Mouse (Mus musculus) liver, embryonic 14.5 days (tissue): Measurements from ENCODE around the gene Pnpla8. TPM values are rescaled to one million over a fixed set of nuclear protein-coding genes. Genes with fewer than 3 reads are reported as not detected.
"Not testable (repeated sequence)": the region's sequence is repeated elsewhere in the genome, so short reads cannot be mapped to it uniquely, and the experiment has no call there.

Experiments
- ATAC-seq: fragments of 200-750 bp; cut with Nextera tagmentation; 2 replicates; pipeline ENCODE4 v1.8.0; 2017; ENCODE audit warnings: moderate number of reproducible peaks, mild to moderate bottlenecking, moderate library complexity; ENCODE audit not compliant: insufficient read depth
- DNase-seq, 3 experiments: peaks; one replicate each; pipeline ENCODE4 v3.0.0-alpha.2; 2012 to 2013; ENCODE audit warnings: low read depth in 3 of 3, low spot score in 3 of 3
- H3K27ac ChIP-seq: fragments of 300-500 bp; sonication (generic); 2 replicates; pipeline ENCODE4 v1.5.1; 2014; ENCODE audit warnings: moderate library complexity, mild to moderate bottlenecking, control low read depth, inconsistent platforms
- H3K27me3 ChIP-seq: fragments of 300-500 bp; sonication (generic); 2 replicates; pipeline ENCODE4 v1.6.1; 2014; ENCODE audit warnings: mild to moderate bottlenecking, low read length, moderate library complexity; ENCODE audit not compliant: control insufficient read depth, insufficient read depth
- H3K36me3 ChIP-seq: fragments of 300-500 bp; sonication (generic); replicated peaks from 2 replicates; pipeline ENCODE4 v1.6.1; 2014; ENCODE audit warnings: low read depth; ENCODE audit not compliant: control insufficient read depth, insufficient read depth
- H3K4me1 ChIP-seq, 2 experiments: fragments of 200-500 bp in 1 of 2; fragments of 300-500 bp in 1 of 2; sonication (generic) in 1 of 2; replicated peaks; 2 replicates each; pipeline ENCODE4 v1.6.1; 2012 to 2014; ENCODE audit warnings: antibody characterized with exemption in 1 of 2, inconsistent platforms in 1 of 2, low read length in 1 of 2; ENCODE audit not compliant: control insufficient read depth in 2 of 2, insufficient read depth in 2 of 2
- H3K4me2 ChIP-seq: fragments of 300-500 bp; sonication (generic); 2 replicates; pipeline ENCODE4 v1.6.1; 2014; ENCODE audit warnings: low read depth, mild to moderate bottlenecking, control low read depth, moderate library complexity
- H3K4me3 ChIP-seq, 2 experiments: fragments of 200-500 bp in 1 of 2; fragments of 300-500 bp in 1 of 2; sonication (generic) in 1 of 2; 2 replicates each; pipeline ENCODE4 v1.5.1; 2012 to 2014; ENCODE audit warnings: low read depth in 2 of 2, low read length in 2 of 2, mild to moderate bottlenecking in 2 of 2, control low read depth in 1 of 2, inconsistent platforms in 1 of 2, moderate library complexity in 1 of 2; ENCODE audit not compliant: insufficient read depth in 1 of 2
- H3K9ac ChIP-seq: fragments of 300-500 bp; sonication (generic); replicated peaks from 2 replicates; pipeline ENCODE4 v1.6.1; 2014; ENCODE audit warnings: mild to moderate bottlenecking, control low read depth, moderate library complexity
- H3K9me3 ChIP-seq: fragments of 300-500 bp; sonication (generic); 2 replicates; pipeline ENCODE4 v1.6.1; 2016; ENCODE audit warnings: low read length, mixed read lengths; ENCODE audit not compliant: control insufficient read depth
- CTCF ChIP-seq: IDR thresholded peaks from 2 replicates; pipeline ENCODE4 v1.5.1; 2016; ENCODE audit warnings: antibody characterized with exemption, low read depth, control low read depth
- EP300 ChIP-seq: IDR thresholded peaks from 2 replicates; pipeline ENCODE4 v1.6.1; 2016; ENCODE audit warnings: antibody characterized with exemption, low read depth
- WGBS: fragments of 180-500 bp; shearing (Covaris S2); extraction: QIAGEN DNeasy Blood & Tissue Kit; methylation state at CpG from one replicate; pipeline ENCODE4 v1.1.7; 2014; ENCODE audit not compliant: insufficient replicate concordance; 5-methylcytosine and 5-hydroxymethylcytosine counted together
- polyA plus RNA-seq, 2 experiments: library from polyadenylated mRNA; depleted of rRNA in 1 of 2; stranded (reverse) in 1 of 2; unstranded in 1 of 2; fragments of >200 nt; fragmentation: Nextera tagmentation in 1 of 2; extraction: Ambion mirVana in 1 of 2; gene quantifications; 2 replicates each; pipeline versions ENCODE4 v1.2.1 to v1.2.3; 2012 to 2014

The Pnpla8 gene
- polyA plus RNA-seq, 2 experiments, result 8.8 to 21.4 TPM

GRCm38 (mm10) chr12:44268728-44269302 is 47.6 kb downstream of the Pnpla8 start:
- TF ChIP-seq EP300, result peak; percentile 31; the same call in 1 of the 2 replicates
- no peak for TF ChIP-seq CTCF
- 0% methylated on average over 30 of the region's 38 CpGs for WGBS

GRCm38 (mm10) chr12:44269311-44269831 is 48.2 kb downstream of the Pnpla8 start:
- WGBS, result under 1% methylated on average over 44 of the region's 46 CpGs
- H3K9ac ChIP-seq, result peak overlapping the region; percentile 95
- peaks cover 0 to 6% of the 10 kb centered on the region in 2 experiments; a peak in 2 of 4 replicates for H3K4me1 ChIP-seq
- TF ChIP-seq CTCF (no peak), EP300 (no peak)
- peak overlapping the region; percentile 98 for H3K27ac ChIP-seq
- no peaks in the 10 kb centered on the region for H3K9me3 ChIP-seq
- ATAC-seq (peak; percentile 84), DNase-seq (peak; percentile 77 to 80 (median 77))
- H3K27me3 ChIP-seq, result no peaks in the 10 kb centered on the region
- H3K36me3 ChIP-seq, result no peaks in the 10 kb centered on the region
- H3K4me3 ChIP-seq, result peak overlapping the region; percentile 90 to 95
- H3K4me2 ChIP-seq, result peak overlapping the region; percentile 74

More at GRCm38 (mm10) chr12:44268728-44269302, 47.6 kb downstream of the Pnpla8 start:
- H3K4me2 ChIP-seq, result peak overlapping the region; percentile 74
- ATAC-seq (peak; percentile 95), DNase-seq (peak; percentile 96 to 98 (median 97))
- no peaks in the 10 kb centered on the region for H3K9me3 ChIP-seq
- no peaks in the 10 kb centered on the region for H3K27me3 ChIP-seq
- peak overlapping the region; percentile 95 for H3K9ac ChIP-seq
- no peaks in the 10 kb centered on the region for H3K36me3 ChIP-seq
- H3K4me1 ChIP-seq, result peaks cover 0 to 6% of the 10 kb centered on the region in 2 experiments; a peak in 2 of 4 replicates
- peak overlapping the region; percentile 98 for H3K27ac ChIP-seq
- peak overlapping the region; percentile 90 to 95 for H3K4me3 ChIP-seq

- Histone ChIP-seq H3K36me3 (no peaks in the 10 kb centered on the region), H3K9me3 (no peaks in the 10 kb centered on the region), H3K4me3 (no peak overlapping the region), H3K4me1 (no peaks in the 10 kb centered on the region; a peak in 1 of 4 replicates), H3K27ac (no peak overlapping the region), H3K27me3 (no peaks in the 10 kb centered on the region), H3K9ac (no peak overlapping the region), H3K4me2 (no peak overlapping the region)
- 77% methylated on average over 6 of the region's 6 CpGs for WGBS
- DNase-seq, result no peak
- TF ChIP-seq EP300, result no peak
- no peak for TF ChIP-seq CTCF
- ATAC-seq, result no peak
Measured at GRCm38 (mm10) chr12:44274125-44274835, 53.1 kb downstream of the Pnpla8 start.

DNA sequence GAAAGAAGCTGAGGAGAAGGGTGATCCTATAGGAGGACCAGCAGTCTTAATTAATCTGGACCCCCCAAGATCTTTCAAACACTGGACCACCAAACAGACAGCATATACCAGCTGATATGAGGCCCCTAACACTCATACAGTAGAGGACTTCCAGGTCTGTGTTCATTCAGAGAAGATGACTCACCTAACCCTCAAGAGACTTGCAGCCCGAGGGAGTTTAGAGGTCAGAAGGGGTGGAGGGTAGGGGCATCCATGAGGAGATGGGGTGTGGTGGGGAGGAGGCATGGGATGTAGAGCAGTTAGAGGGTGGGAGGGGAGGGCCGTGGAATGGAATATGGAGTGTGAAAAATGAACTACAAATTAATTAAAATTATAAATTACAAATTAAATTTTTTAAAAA is 59.0 kb downstream of the Pnpla8 start:
- not testable (repeated sequence) for H3K27me3 ChIP-seq, H3K36me3 ChIP-seq, H3K9me3 ChIP-seq, H3K9ac ChIP-seq, H3K4me3 ChIP-seq, ATAC-seq, H3K4me1 ChIP-seq, DNase-seq, H3K4me2 ChIP-seq, H3K27ac ChIP-seq
- 65% methylated on average over 2 of the region's 2 CpGs for WGBS

DNA sequence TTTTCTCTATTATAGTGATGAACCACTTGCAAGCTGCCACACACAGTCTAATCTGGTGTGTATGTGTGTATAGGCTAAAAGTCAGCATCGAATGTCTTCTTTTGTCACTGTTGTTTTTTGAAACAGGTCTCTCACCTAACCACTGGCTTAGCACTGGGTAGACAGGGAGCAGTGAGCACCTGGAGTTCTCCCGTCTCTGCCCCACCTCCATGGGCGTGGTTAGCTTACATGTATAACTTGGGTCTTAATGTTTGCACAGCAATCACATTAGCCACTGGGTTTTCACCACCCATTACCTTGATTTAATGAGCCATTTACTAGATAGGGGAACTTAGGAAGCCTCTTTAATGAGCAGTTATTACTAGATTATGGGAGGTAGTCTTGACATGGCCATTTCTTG is 60.4 kb downstream of the Pnpla8 start:
- Histone ChIP-seq H3K36me3 (peaks cover 4% of the 10 kb centered on the region; the same call in 1 of the 2 replicates), H3K4me2 (no peak overlapping the region), H3K27ac (no peak overlapping the region), H3K4me3 (no peak overlapping the region), H3K4me1 (no peaks in the 10 kb centered on the region), H3K9ac (no peak overlapping the region), H3K9me3 (no peaks in the 10 kb centered on the region), H3K27me3 (no peaks in the 10 kb centered on the region)
- no peak for TF ChIP-seq CTCF
- TF ChIP-seq EP300, result no peak
- 59% methylated on average over 3 of the region's 3 CpGs for WGBS
- ATAC-seq, result no peak
- no peak for DNase-seq
